Mouse (Mus musculus) megakaryocyte, embryonic 14.5 days (primary cell): ENCODE measurements around the gene Vmn1r116.
"Not testable (repeated sequence)": the region's sequence is repeated elsewhere in the genome, so short reads cannot be mapped to it uniquely, and the experiment has no call there.

ENCODE experiments used
- FLI1 ChIP-seq: IDR thresholded peaks from 2 replicates; pipeline ENCODE4 v1.6.1; 2012; ENCODE audit warnings: low read length, inconsistent platforms, mixed read lengths
- GATA1 ChIP-seq: IDR thresholded peaks from 3 replicates; pipeline ENCODE4 v1.6.1; 2012; ENCODE audit warnings: mixed read lengths, low read length, inconsistent platforms, borderline replicate concordance

GRCm38 (mm10) chr7:20871956-20872355 lies at the start of gene Vmn1r116:
- not testable (repeated sequence) for TF ChIP-seq GATA1, FLI1
